Mouse (Mus musculus) forebrain, embryonic 14.5 days (tissue): ENCODE measurements at regions not wholly inside any gene's neighbourhood (a gene's known extent, or its start where the extent isn't known, plus 50 kb on each side); places are given as distances from the start of the nearest gene placed in this dataset.
"Not testable (repeated sequence)": the region's sequence is repeated elsewhere in the genome, so short reads cannot be mapped to it uniquely, and the experiment has no call there.

Experiments used
- ATAC-seq: fragments of 200-750 bp; cut with Nextera tagmentation; 2 replicates; pipeline ENCODE4 v1.8.0; 2017; ENCODE audit warnings: mild to moderate bottlenecking, moderate library complexity
- DNase-seq: peaks from one replicate; pipeline ENCODE4 v3.0.0-alpha.2; 2015; ENCODE audit warnings: low spot score
- H3K27ac ChIP-seq: fragments of 300-500 bp; sonication (generic); 2 replicates; pipeline ENCODE4 v1.5.1; 2014; ENCODE audit warnings: low read depth, mild to moderate bottlenecking, control low read depth, low read length, moderate library complexity
- H3K27me3 ChIP-seq: fragments of 300-500 bp; sonication (generic); replicated peaks from 2 replicates; pipeline ENCODE4 v1.6.1; 2014; ENCODE audit warnings: low read length, control low read depth, mixed read lengths; ENCODE audit not compliant: control insufficient read depth, insufficient read depth
- H3K36me3 ChIP-seq: fragments of 300-500 bp; sonication (generic); 2 replicates; pipeline ENCODE4 v1.6.1; 2014; ENCODE audit warnings: low read length, control low read depth; ENCODE audit not compliant: control insufficient read depth, insufficient read depth
- H3K4me1 ChIP-seq: fragments of 300-500 bp; sonication (generic); 2 replicates; pipeline ENCODE4 v1.6.1; 2014; ENCODE audit warnings: antibody characterized with exemption, low read length, control low read depth; ENCODE audit not compliant: control insufficient read depth, insufficient read depth
- H3K4me2 ChIP-seq: fragments of 300-500 bp; sonication (generic); 2 replicates; pipeline ENCODE4 v1.6.1; 2014; ENCODE audit warnings: mild to moderate bottlenecking, control low read depth, low read length
- H3K4me3 ChIP-seq: fragments of 300-500 bp; sonication (generic); 2 replicates; pipeline ENCODE4 v1.5.1; 2014; ENCODE audit warnings: low read depth, low read length, control low read depth
- H3K9ac ChIP-seq: fragments of 300-500 bp; sonication (generic); 2 replicates; pipeline ENCODE4 v1.6.1; 2014; ENCODE audit warnings: mild to moderate bottlenecking, low read length, control low read depth, moderate library complexity
- H3K9me3 ChIP-seq: fragments of 300-500 bp; sonication (generic); replicated peaks from 2 replicates; pipeline ENCODE4 v1.6.1; 2016; ENCODE audit warnings: low read length, control low read depth, mixed read lengths; ENCODE audit not compliant: control insufficient read depth
- WGBS: fragments of 180-500 bp; shearing (Covaris S2); extraction: QIAGEN DNeasy Blood & Tissue Kit; methylation state at CpG from one replicate; pipeline ENCODE4 v1.1.7; 2014; 5-methylcytosine and 5-hydroxymethylcytosine counted together

GRCm38 (mm10) chr13:19300320-19301011 is 95.1 kb downstream of the Stard3nl start:
- not testable (repeated sequence) for ATAC-seq, H3K4me2 ChIP-seq, H3K27ac ChIP-seq, H3K4me1 ChIP-seq, H3K9ac ChIP-seq, H3K27me3 ChIP-seq, DNase-seq, H3K36me3 ChIP-seq, H3K9me3 ChIP-seq, H3K4me3 ChIP-seq
- WGBS, result 88% methylated on average over 9 of the region's 9 CpGs

DNA sequence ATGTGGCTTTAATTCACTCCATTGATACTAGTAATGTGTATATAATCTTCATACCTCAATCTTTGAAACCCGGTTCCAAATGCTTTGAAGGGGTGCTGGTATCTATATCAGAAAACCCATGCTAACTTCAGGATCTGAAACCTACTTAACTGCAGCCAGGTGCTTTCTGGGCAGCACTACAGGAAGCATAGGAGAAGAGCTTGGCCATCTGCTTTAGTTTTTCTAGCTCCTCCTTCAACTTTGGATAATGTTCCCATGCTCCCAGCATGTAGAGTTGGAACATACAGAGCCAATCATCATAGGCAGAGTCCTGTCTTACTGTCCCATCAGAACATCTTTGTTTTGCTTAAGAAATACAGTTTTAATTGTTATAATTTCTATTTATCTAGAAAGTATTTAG is 99.3 kb downstream of the Stard3nl start:
- ATAC-seq (no peak), DNase-seq (no peak)
- Histone ChIP-seq H3K27ac (no peak overlapping the region), H3K9ac (no peak overlapping the region), H3K27me3 (no peaks in the 10 kb centered on the region), H3K4me3 (no peak overlapping the region), H3K4me2 (no peak overlapping the region), H3K4me1 (no peaks in the 10 kb centered on the region), H3K9me3 (no peaks in the 10 kb centered on the region), H3K36me3 (no peaks in the 10 kb centered on the region)
- WGBS, result 87% methylated on average over 1 of the region's 1 CpGs

- Histone ChIP-seq H3K36me3 (no peaks in the 10 kb centered on the region), H3K27me3 (no peaks in the 10 kb centered on the region), H3K4me2 (no peak overlapping the region), H3K27ac (no peak overlapping the region), H3K4me1 (no peaks in the 10 kb centered on the region), H3K9ac (no peak overlapping the region), H3K4me3 (no peak overlapping the region), H3K9me3 (no peaks in the 10 kb centered on the region)
- DNase-seq, result no peak
- WGBS, result 53% methylated on average over 2 of the region's 2 CpGs
- ATAC-seq, result no peak
Observed at GRCm38 (mm10) chr13:19293041-19293440, 102.6 kb downstream of the Stard3nl start.

DNA sequence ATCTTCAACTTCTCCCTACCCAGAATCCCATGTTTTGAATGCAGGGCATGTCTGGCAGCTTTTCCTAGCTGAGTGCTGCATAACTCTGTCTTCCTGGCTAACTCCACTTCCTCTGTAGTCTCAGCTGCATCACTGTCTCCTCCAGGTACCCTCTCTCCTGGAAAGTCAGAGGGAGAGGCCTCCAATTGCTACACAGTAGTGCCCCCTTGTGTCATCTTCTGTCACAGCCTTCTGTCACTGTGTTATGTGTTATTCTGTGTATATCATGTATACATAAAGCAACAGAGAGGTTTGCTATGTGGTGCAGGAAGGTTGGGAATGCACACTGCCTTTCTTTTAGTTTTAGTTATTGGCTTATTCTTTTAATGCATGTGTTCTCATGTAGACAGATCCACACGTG is 112.4 kb downstream of the Stard3nl start:
- ATAC-seq, result no peak
- no peaks in the 10 kb centered on the region for H3K9me3 ChIP-seq
- H3K27me3 ChIP-seq, result no peaks in the 10 kb centered on the region
- WGBS, result 76% methylated on average over 1 of the region's 1 CpGs
- no peak overlapping the region for H3K4me2 ChIP-seq
- no peak overlapping the region for H3K27ac ChIP-seq
- DNase-seq, result no peak
- no peak overlapping the region for H3K4me3 ChIP-seq
- H3K4me1 ChIP-seq, result no peaks in the 10 kb centered on the region
- H3K9ac ChIP-seq, result no peak overlapping the region
- no peaks in the 10 kb centered on the region for H3K36me3 ChIP-seq

DNA sequence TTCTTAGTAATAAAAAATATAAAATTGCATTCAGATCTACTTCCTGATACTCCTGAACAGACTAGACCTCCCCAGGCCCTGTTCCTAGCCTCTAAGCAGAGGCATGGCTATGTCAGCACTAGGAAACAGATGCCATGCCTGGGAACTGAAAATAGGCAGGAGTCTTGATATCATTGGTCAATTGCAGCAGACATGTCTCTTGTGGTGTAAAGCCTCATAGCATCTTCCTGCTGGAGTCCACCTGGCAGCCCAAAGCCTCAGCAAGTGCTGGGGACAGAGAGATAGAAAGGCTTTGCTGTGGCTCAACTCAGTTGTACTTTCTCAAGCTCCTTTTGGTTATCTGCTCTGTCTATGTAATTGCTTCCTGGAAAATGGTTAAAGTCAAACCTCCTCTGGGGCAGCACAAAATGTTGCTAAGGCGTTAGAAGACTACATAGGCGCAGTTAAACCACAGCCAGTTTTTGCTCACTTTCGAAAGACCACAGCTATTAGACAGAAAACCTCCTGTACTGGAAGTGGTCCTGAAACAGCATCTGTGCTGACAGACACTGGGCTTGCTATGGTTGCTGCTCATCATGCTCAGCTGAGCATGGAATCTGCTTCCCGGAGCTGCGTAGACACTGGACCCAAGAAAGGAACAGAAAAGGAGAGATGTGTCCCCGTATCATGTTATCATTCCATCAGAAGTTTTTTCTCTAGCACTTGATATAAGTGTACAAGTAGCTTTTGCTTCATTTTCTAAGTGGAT is 122.9 kb downstream of the Stard3nl start:
- WGBS, result 88% methylated on average over 6 of the region's 6 CpGs
- H3K27me3 ChIP-seq, ATAC-seq, H3K9ac ChIP-seq, H3K4me3 ChIP-seq, H3K36me3 ChIP-seq, H3K4me1 ChIP-seq, H3K4me2 ChIP-seq, DNase-seq, H3K9me3 ChIP-seq, H3K27ac ChIP-seq: not testable (repeated sequence)

- H3K4me1 ChIP-seq, H3K9ac ChIP-seq, H3K4me3 ChIP-seq, H3K4me2 ChIP-seq, H3K27me3 ChIP-seq, H3K27ac ChIP-seq, H3K9me3 ChIP-seq, DNase-seq, H3K36me3 ChIP-seq, ATAC-seq: not testable (repeated sequence)
- WGBS, result 89% methylated on average over 12 of the region's 12 CpGs
Observed at GRCm38 (mm10) chr13:19264996-19265395, 130.6 kb downstream of the Stard3nl start.

DNA sequence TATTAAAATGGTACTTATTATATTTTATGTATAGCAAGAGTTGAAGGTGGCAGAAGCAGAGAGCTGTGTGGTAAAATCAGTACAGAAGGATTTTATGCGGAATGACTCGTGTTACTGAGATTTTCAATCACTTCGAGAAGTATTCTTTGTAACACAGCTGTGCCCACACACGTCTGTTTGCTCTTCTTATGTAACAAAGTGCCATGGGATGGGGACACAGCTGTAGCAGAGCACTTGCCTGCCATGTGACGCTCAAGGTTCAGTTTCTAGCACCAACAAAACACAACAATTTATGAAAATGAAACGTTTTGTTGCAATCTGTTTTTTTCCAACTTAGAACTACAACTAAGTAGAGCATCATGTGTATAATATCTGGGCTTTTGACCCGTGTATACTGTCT is 149.0 kb downstream of the Stard3nl start:
- ATAC-seq, result not testable (repeated sequence)
- WGBS, result 85% methylated on average over 6 of the region's 7 CpGs

DNA sequence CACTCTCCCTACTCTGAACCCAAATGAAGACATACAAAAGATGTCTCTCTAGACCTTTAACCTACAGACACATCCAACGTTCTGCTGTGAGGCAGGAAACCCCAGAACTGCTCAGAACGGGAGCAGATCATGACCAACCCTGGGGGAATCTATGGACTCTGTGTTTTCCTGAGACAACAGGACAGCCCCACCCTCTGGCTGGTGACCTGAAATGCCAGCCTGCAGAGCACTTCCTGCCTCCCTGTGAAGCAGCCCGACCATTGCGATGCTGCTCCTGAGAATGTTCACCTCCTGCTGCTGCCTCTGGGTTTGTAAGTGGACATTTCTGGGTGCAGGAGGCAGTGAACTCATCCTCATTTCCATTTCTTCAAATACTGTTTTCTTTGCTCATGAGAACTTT is 153.0 kb downstream of the Stard3nl start:
- not testable (repeated sequence) for H3K27ac ChIP-seq, H3K4me1 ChIP-seq, H3K27me3 ChIP-seq, H3K9ac ChIP-seq, ATAC-seq, H3K4me2 ChIP-seq, DNase-seq, H3K9me3 ChIP-seq, H3K36me3 ChIP-seq, H3K4me3 ChIP-seq
- WGBS, result 61% methylated on average over 4 of the region's 4 CpGs

More for the DNA sequence above, 149.0 kb downstream of the Stard3nl start:
- not testable (repeated sequence) for H3K4me2 ChIP-seq, H3K9me3 ChIP-seq, H3K4me1 ChIP-seq, DNase-seq, H3K27me3 ChIP-seq, H3K36me3 ChIP-seq, H3K27ac ChIP-seq, H3K9ac ChIP-seq, H3K4me3 ChIP-seq

- DNase-seq (peak; percentile 30), ATAC-seq (no peak)
- Histone ChIP-seq H3K9ac (no peak overlapping the region), H3K36me3 (no peaks in the 10 kb centered on the region), H3K27me3 (no peaks in the 10 kb centered on the region), H3K27ac (no peak overlapping the region), H3K4me3 (no peak overlapping the region), H3K4me1 (no peaks in the 10 kb centered on the region), H3K9me3 (no peaks in the 10 kb centered on the region), H3K4me2 (no peak overlapping the region)
Observed at GRCm38 (mm10) chr13:19236340-19236739, 159.3 kb downstream of the Stard3nl start.
